ENCODE assay signal across 14 mouse cellular contexts in the genomic region with DNA sequence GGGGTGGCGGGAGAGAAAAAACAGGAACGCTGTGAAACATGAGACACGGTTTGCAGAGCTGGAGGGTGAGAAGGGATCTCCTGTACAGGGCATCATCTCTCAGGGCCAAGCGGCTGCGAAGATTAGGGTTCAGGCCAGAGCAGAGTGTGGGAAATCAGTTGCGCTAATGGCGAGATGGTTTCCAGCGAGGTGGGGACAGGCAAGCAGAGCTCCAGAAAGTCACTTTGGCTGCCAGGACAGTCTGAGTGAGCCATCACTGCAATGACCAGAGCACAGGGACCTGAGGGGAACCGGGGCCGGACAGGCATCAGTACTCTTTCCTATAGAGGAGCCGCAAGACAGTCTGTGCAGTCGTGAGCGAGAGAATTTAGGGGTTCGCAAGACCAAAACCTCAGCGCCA. TPM values are rescaled to one million over a fixed set of nuclear protein-coding genes. Genes with fewer than 3 reads are reported as not detected.
DNase-seq lines count a peak whose midpoint lies in the region; ATAC-seq and TF ChIP-seq lines count a peak whose summit lies in the region.
"Had no signal": no experiment of that assay in that cellular context is flagged by ENCODE, and none has a peak within 500 bp of the region (broad histone marks: within the 10 kb centered on the region; RNA-seq: fewer than 3 reads in every experiment).

No protein-coding gene starts in this region.

- peak; percentile 22 to 32 for DNase-seq in cerebellum, postnatal 10 days
- no peak for DNase-seq in cerebellum, adult 11 months
- peak; percentile 9 for DNase-seq in kidney, adult 9 months
- DNase-seq in kidney, adult 11 months, result no peak
- peak; percentile 15 for DNase-seq in R1 (ENCODE audit: low read depth, low spot score)
- no peak for DNase-seq in hindbrain, postnatal 0 days (ENCODE audit: low spot score)
- DNase-seq in spleen, postnatal 10 days (ENCODE audit: low spot score in 2 of 2), result no peak
- DNase-seq in adrenal gland, postnatal 36 days, result no peak
- DNase-seq: adrenal gland, adult 2 months; cerebellum, adult 8-10 months; liver, embryonic 13.5 days had no signal

- no peak for ATAC-seq in hindbrain, postnatal 0 days

- no peak overlapping the region for H3K4me3 ChIP-seq in hindbrain, postnatal 0 days (ENCODE audit: low read length)
- H3K4me3 ChIP-seq: liver, embryonic 13.5 days had no signal

- no peak overlapping the region for H3K27ac ChIP-seq in hindbrain, postnatal 0 days
- H3K27ac ChIP-seq: liver, embryonic 13.5 days had no signal

- H3K9me3 ChIP-seq in hindbrain, postnatal 0 days (ENCODE audit: low read length), result no peaks in the 10 kb centered on the region
- H3K9me3 ChIP-seq: liver, embryonic 13.5 days had no signal

- no peak overlapping the region for H3K9ac ChIP-seq in hindbrain, postnatal 0 days (replicated peaks; ENCODE audit: low read length)
- H3K9ac ChIP-seq: liver, embryonic 13.5 days had no signal

- H3K4me2 ChIP-seq in hindbrain, postnatal 0 days (ENCODE audit: low read depth, low read length), result 0 out of 2 replicates have a peak overlapping the region, but pooled peaks have one; percentile 16

- TF ChIP-seq CTCF in hindbrain, postnatal 0 days (IDR thresholded peaks at IDR 0.05; ENCODE audit: low read depth), result no peak

- H3K27me3 ChIP-seq in hindbrain, postnatal 0 days (ENCODE audit: insufficient read depth, low read length), result peaks cover 82% of the 10 kb centered on the region

- no peaks in the 10 kb centered on the region for H3K36me3 ChIP-seq in hindbrain, postnatal 0 days (ENCODE audit: insufficient read depth, low read length)
- H3K36me3 ChIP-seq: G1E; liver, embryonic 13.5 days had no signal

- 1% methylated on average over 15 of the region's 15 CpGs for WGBS in hindbrain, postnatal 0 days

- H3K4me1 ChIP-seq in hindbrain, postnatal 0 days (ENCODE audit: insufficient read depth, low read length), result no peaks in the 10 kb centered on the region

RNA-seq across cellular contexts. Expression of a gene that starts 3.9 kb away (rescaled TPM):
- 11.3 and 17.3 TPM in 2 replicates for total RNA-seq in hindbrain, postnatal 0 days (2014; rRNA removed)
- polyA plus RNA-seq in hindbrain, postnatal 0 days (2015; fragmentation: Nextera tagmentation; extraction: Ambion mirVana), result 15.3 and 15.8 TPM in 2 replicates
- 10 to 100 TPM; 18.1 to 20.0 TPM for total RNA-seq in adrenal gland, postnatal 36 days (2021)
- total RNA-seq: layer of hippocampus, postnatal 25 days; megakaryocyte-erythroid progenitor cell, adult 5-6 weeks had no signal
- polyA plus RNA-seq: G1E had no signal

Comparison
In these comparisons a context has a peak if more than half of its experiments do, and no peak if none do; other contexts are left out.
1. DNase-seq: peak in cerebellum, postnatal 10 days (2 of 2), kidney, adult 9 months (single experiment) and R1 (single experiment); none in cerebellum, adult 11 months (single experiment), kidney, adult 11 months (single experiment), hindbrain, postnatal 0 days (single experiment), spleen, postnatal 10 days (0 of 2) and adrenal gland, postnatal 36 days (0 of 2).